Mouse (Mus musculus) adrenal gland, postnatal 0 days (tissue): Measurements from ENCODE around the gene Mapkapk3. TPM values are rescaled to one million over a fixed set of nuclear protein-coding genes. Genes with fewer than 3 reads are reported as not detected.

Experiments used
- microRNA-seq: library from miRNA; unstranded; fragments of <30 nt; microRNA quantifications from one replicate; pipeline ENCODE4, GENCODE M21; 2016; ENCODE audit warnings: borderline replicate concordance; ENCODE audit not compliant: insufficient number of aligned reads
- polyA plus RNA-seq: library from polyadenylated mRNA; unstranded; fragments of >200 nt; fragmentation: Nextera tagmentation; extraction: Ambion mirVana; gene quantifications from 2 replicates; pipeline ENCODE4 v1.2.1, GENCODE M21; 2015

Gene Mapkapk3
- 5.7 and 15.0 TPM in 2 replicates for polyA plus RNA-seq

DNA sequence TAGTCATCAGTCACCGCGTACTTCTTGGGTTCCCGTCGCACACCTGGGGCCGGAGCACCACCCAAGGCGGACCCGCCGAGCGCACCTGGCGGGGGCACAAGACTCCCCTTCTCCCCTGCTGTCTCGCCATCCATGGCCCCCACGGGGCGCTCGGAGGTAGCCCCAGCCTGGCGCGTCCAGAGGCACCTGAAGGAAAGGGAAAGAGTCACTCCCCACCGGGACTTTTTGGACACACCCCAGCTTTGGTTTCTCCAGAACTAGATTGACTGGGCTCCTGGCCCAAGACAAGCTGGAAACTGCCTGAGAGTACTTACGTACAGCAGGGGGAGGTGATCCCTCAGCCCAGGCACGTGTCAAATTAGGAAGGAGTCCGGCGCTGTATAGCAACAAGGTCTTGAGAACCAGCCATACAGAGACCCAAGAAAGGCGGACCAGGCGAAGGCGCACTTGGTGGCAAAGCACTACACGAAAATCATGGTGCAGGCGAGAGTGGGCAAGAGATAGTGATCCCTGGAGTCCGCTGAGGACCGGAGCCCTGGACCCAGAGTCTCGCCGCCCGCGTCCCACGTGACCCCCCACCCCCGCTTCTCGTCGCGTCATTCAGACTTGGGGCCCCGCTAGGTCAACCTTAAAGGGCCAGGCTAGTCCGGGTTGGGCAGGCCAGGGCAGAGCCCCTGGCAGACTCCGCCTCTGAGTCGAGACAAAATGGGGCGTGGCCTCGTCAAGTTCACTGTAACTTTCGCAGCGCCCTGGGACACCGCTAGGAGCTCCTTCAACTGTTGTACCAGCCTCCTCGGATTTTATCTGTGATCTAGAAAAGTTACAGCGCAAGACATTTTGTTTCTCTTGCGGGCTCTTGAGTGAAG is at the start of gene Mapkapk3:
Gene Mapkapk3 (minus strand): TSS at position 667 of the 866 bp plus-strand sequence.

DNA sequence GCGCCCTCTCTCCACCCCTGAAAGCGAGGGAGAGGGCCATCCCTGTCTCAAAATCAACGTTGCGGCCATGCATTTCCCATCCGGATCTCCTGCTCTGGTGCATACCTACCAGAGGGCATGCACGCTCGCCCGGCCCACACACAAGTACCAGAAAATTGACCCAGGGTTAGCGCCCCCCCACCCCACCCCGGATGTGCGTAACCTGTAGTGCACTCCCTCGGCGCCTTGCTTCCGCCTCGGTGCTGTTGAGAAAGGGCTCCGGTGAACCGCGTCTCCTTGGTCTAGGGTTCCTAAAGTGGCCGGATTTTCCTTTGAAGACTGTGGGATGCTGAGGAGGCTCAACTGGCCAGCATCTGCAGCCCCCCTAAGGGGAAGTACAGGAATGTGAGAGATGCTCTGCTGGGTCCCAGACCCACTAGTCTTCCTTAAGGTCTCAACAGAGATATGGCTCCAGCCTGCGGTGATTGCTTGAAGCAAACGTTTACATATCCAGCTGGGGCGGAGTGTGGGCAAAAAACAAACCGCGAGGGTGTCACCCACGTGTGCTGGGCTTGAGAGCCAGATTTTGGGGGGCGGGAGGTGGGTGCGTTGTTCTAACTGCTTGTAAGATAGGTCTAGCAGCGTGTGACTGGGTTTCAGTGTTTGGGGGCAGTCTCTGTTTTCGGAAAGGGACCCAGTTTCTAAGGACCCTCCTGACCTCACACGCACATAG is 48.7 kb upstream of the Mapkapk3 start, which contains the start of gene Hemk1:
Gene Hemk1 (minus strand): TSS at position 179 of the 712 bp plus-strand sequence.

DNA sequence AAGGTAGTCTGAATTCAATTTTAAA is 6.2 kb upstream of the Mapkapk3 start, which contains the start of gene Cish:
Gene Cish (plus strand): TSS at position 11 of the 25 bp plus-strand sequence.

DNA sequence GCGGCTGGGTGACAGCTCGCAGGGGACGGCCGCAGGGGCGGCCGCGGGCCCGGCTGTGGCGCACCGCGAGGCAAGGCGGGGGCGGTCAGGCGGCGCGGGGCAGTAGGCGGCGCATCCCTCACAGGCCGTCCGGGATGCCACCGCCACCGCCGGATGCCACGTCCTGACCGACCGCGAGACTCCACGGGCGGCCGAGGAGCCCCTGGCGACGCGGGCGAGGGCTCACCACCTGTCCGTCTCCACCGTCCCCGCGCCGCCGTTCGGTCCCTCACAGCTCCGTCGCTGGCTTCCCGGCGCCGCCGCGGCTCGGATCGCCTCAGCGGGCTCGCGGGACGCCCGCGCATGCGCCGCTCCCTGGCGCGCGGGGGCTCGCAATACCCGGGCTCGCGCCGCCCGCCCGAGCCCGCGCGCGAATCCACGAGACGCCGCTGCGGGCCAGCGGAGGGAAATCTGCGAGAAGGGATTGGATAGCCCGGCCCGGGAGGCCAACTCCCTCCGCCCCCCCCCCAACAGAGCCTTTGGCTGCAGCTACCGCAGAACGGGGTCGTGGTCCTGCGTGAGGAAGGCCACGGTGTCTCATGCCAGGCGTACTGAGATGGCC is 58.0 kb downstream of the Mapkapk3 start, which contains the start of gene Dock3:
Gene Dock3 (minus strand): TSS at position 371 of the 601 bp plus-strand sequence.

Small RNA genes lying within 50 kb of the gene (microRNA-seq; reads per million reads assigned to microRNA genes)
- gene Gm22238: not detected

Other genes with a start within 250 kb of the Mapkapk3 start
- gene Dock3, start 58.0 kb downstream of the Mapkapk3 start, polyA plus RNA-seq: 2.2 and 2.5 TPM in 2 replicates
- gene Cish, start 6.1 kb upstream of the Mapkapk3 start, polyA plus RNA-seq: 17.3 and 18.5 TPM in 2 replicates
- gene Hemk1, start 48.5 kb upstream of the Mapkapk3 start, polyA plus RNA-seq: 8.4 and 10.8 TPM in 2 replicates
- 0.44 and 0.86 TPM in 2 replicates for gene 6430571L13Rik, start 50.7 kb upstream of the Mapkapk3 start, polyA plus RNA-seq
- gene Cacna2d2, start 109.7 kb upstream of the Mapkapk3 start, polyA plus RNA-seq: 0.35 and 0.52 TPM in 2 replicates
- 43.7 and 54.5 TPM in 2 replicates for gene Tmem115, start 244.1 kb upstream of the Mapkapk3 start, polyA plus RNA-seq